Mouse (Mus musculus) heart, adult 2 months (tissue): ENCODE data around the gene Mecom.

Experiments
- CTCF ChIP-seq: fragments of 200-600 bp; IDR thresholded peaks from 2 replicates; pipeline ENCODE4 v1.8.1; 2022; ENCODE audit warnings: antibody characterized with exemption, mild to moderate bottlenecking, moderate library complexity
- EP300 ChIP-seq: fragments of 200-500 bp; IDR thresholded peaks from 2 replicates; pipeline ENCODE4 v1.6.1; 2011; ENCODE audit warnings: low read depth, low read length, control low read depth; ENCODE audit not compliant: insufficient read depth
- POLR2A ChIP-seq: fragments of 200-500 bp; IDR thresholded peaks from 2 replicates; pipeline ENCODE4 v1.6.1; 2011; ENCODE audit warnings: mild to moderate bottlenecking, low read depth, low read length, control low read depth; ENCODE audit not compliant: insufficient read depth

GRCm38 (mm10) chr3:30468068-30468835 is 79.6 kb downstream of the Mecom start:
- TF ChIP-seq EP300, result no peak
- TF ChIP-seq CTCF, result no peak
- TF ChIP-seq POLR2A, result no peak
